Mouse (Mus musculus): ENCODE results near the gene Tmem186. TPM values are rescaled to one million over a fixed set of nuclear protein-coding genes. Genes with fewer than 3 reads are reported as not detected.

Tmem186 gene
- polyA plus RNA-seq, 1 experiment: 7.1 TPM

GRCm38 (mm10) chr16:8619659-8620314, 17.7 kb downstream of the Tmem186 start:
- Histone ChIP-seq H3K27ac (ENCODE audit: insufficient read depth, low read depth, low read length) (no peak overlapping the region), H3K4me3 (ENCODE audit: insufficient read depth, low read length) (no peak overlapping the region), H3K4me1 (ENCODE audit: control insufficient read depth, insufficient read depth, low read length) (no peaks in the 10 kb centered on the region)
- no peak for TF ChIP-seq CTCF (IDR thresholded peaks at IDR 0.05; ENCODE audit: low read depth, low read length)
- TF ChIP-seq POLR2A (IDR thresholded peaks at IDR 0.05; ENCODE audit: borderline replicate concordance, low read depth, low read length): no peak

GRCm38 (mm10) chr16:8613447-8613846, 24.1 kb downstream of the Tmem186 start:
- H3K4me1 ChIP-seq (ENCODE audit: control insufficient read depth, insufficient read depth, low read length): no peaks in the 10 kb centered on the region
- H3K4me3 ChIP-seq (ENCODE audit: insufficient read depth, low read length): no peak overlapping the region
- H3K27ac ChIP-seq (ENCODE audit: insufficient read depth, low read depth, low read length): no peak overlapping the region
- no peak for TF ChIP-seq CTCF (IDR thresholded peaks at IDR 0.05; ENCODE audit: low read depth, low read length)
- no peak for TF ChIP-seq POLR2A (IDR thresholded peaks at IDR 0.05; ENCODE audit: borderline replicate concordance, low read depth, low read length)

GRCm38 (mm10) chr16:8613039-8613438, 24.5 kb downstream of the Tmem186 start:
- Histone ChIP-seq H3K4me1 (ENCODE audit: control insufficient read depth, insufficient read depth, low read length) (no peaks in the 10 kb centered on the region), H3K4me3 (ENCODE audit: insufficient read depth, low read length) (no peak overlapping the region), H3K27ac (ENCODE audit: insufficient read depth, low read depth, low read length) (no peak overlapping the region)
- TF ChIP-seq POLR2A (IDR thresholded peaks at IDR 0.05; ENCODE audit: borderline replicate concordance, low read depth, low read length): no peak
- no peak for TF ChIP-seq CTCF (IDR thresholded peaks at IDR 0.05; ENCODE audit: low read depth, low read length)

- no peak for TF ChIP-seq CTCF (IDR thresholded peaks at IDR 0.05; ENCODE audit: low read depth, low read length)
- TF ChIP-seq POLR2A (IDR thresholded peaks at IDR 0.05; ENCODE audit: borderline replicate concordance, low read depth, low read length): no peak
- H3K4me3 ChIP-seq (ENCODE audit: insufficient read depth, low read length): no peak overlapping the region
- H3K27ac ChIP-seq (ENCODE audit: insufficient read depth, low read depth, low read length): no peak overlapping the region
- H3K4me1 ChIP-seq (ENCODE audit: control insufficient read depth, insufficient read depth, low read length): no peaks in the 10 kb centered on the region
These were observed 25.1 kb downstream of the Tmem186 start for GRCm38 (mm10) chr16:8612214-8613005.

GRCm38 (mm10) chr16:8610397-8610796, 27.1 kb downstream of the Tmem186 start:
- Histone ChIP-seq H3K4me1 (ENCODE audit: control insufficient read depth, insufficient read depth, low read length) (no peaks in the 10 kb centered on the region), H3K27ac (ENCODE audit: insufficient read depth, low read depth, low read length) (no peak overlapping the region), H3K4me3 (ENCODE audit: insufficient read depth, low read length) (no peak overlapping the region)
- TF ChIP-seq CTCF (IDR thresholded peaks at IDR 0.05; ENCODE audit: low read depth, low read length): no peak
- TF ChIP-seq POLR2A (IDR thresholded peaks at IDR 0.05; ENCODE audit: borderline replicate concordance, low read depth, low read length): no peak

- no peak overlapping the region for H3K4me3 ChIP-seq (ENCODE audit: insufficient read depth, low read length)
These were observed 33.7 kb downstream of the Tmem186 start for GRCm38 (mm10) chr16:8603789-8604188.

GRCm38 (mm10) chr16:8597516-8597915, 40.0 kb downstream of the Tmem186 start:
- no peak for TF ChIP-seq POLR2A (IDR thresholded peaks at IDR 0.05; ENCODE audit: borderline replicate concordance, low read depth, low read length)
- no peak for TF ChIP-seq CTCF (IDR thresholded peaks at IDR 0.05; ENCODE audit: low read depth, low read length)
- Histone ChIP-seq H3K4me1 (ENCODE audit: control insufficient read depth, insufficient read depth, low read length) (no peaks in the 10 kb centered on the region), H3K4me3 (ENCODE audit: insufficient read depth, low read length) (no peak overlapping the region)

More at GRCm38 (mm10) chr16:8603789-8604188, 33.7 kb downstream of the Tmem186 start:
- no peak for TF ChIP-seq CTCF (IDR thresholded peaks at IDR 0.05; ENCODE audit: low read depth, low read length)
- no peak for TF ChIP-seq POLR2A (IDR thresholded peaks at IDR 0.05; ENCODE audit: borderline replicate concordance, low read depth, low read length)
- Histone ChIP-seq H3K27ac (ENCODE audit: insufficient read depth, low read depth, low read length) (no peak overlapping the region), H3K4me1 (ENCODE audit: control insufficient read depth, insufficient read depth, low read length) (no peaks in the 10 kb centered on the region)

GRCm38 (mm10) chr16:8596336-8596735, 41.2 kb downstream of the Tmem186 start:
- H3K4me3 ChIP-seq (ENCODE audit: insufficient read depth, low read length): no peak overlapping the region
- H3K27ac ChIP-seq (ENCODE audit: insufficient read depth, low read depth, low read length): no peak overlapping the region

More at GRCm38 (mm10) chr16:8597516-8597915, 40.0 kb downstream of the Tmem186 start:
- H3K27ac ChIP-seq (ENCODE audit: insufficient read depth, low read depth, low read length): no peak overlapping the region

GRCm38 (mm10) chr16:8595411-8595810, 42.1 kb downstream of the Tmem186 start:
- no peak overlapping the region for H3K27ac ChIP-seq (ENCODE audit: insufficient read depth, low read depth, low read length)
- TF ChIP-seq CTCF (IDR thresholded peaks at IDR 0.05; ENCODE audit: low read depth, low read length): no peak
- TF ChIP-seq POLR2A (IDR thresholded peaks at IDR 0.05; ENCODE audit: borderline replicate concordance, low read depth, low read length): no peak
- no peak overlapping the region for H3K4me3 ChIP-seq (ENCODE audit: insufficient read depth, low read length)
- H3K4me1 ChIP-seq (ENCODE audit: control insufficient read depth, insufficient read depth, low read length): no peaks in the 10 kb centered on the region

More at GRCm38 (mm10) chr16:8596336-8596735, 41.2 kb downstream of the Tmem186 start:
- no peaks in the 10 kb centered on the region for H3K4me1 ChIP-seq (ENCODE audit: control insufficient read depth, insufficient read depth, low read length)
- TF ChIP-seq POLR2A (IDR thresholded peaks at IDR 0.05; ENCODE audit: borderline replicate concordance, low read depth, low read length) (no peak), CTCF (IDR thresholded peaks at IDR 0.05; ENCODE audit: low read depth, low read length) (no peak)

- Histone ChIP-seq H3K4me3 (ENCODE audit: insufficient read depth, low read length) (no peak overlapping the region), H3K4me1 (ENCODE audit: control insufficient read depth, insufficient read depth, low read length) (no peaks in the 10 kb centered on the region), H3K27ac (ENCODE audit: insufficient read depth, low read depth, low read length) (no peak overlapping the region)
- TF ChIP-seq CTCF (IDR thresholded peaks at IDR 0.05; ENCODE audit: low read depth, low read length) (no peak), POLR2A (IDR thresholded peaks at IDR 0.05; ENCODE audit: borderline replicate concordance, low read depth, low read length) (no peak)
These were observed 52.5 kb downstream of the Tmem186 start for GRCm38 (mm10) chr16:8585056-8585455.

Data from bone marrow macrophage, adult 2 months (primary cell).